ENCODE assay signal across 24 mouse cellular contexts in genomic region chr15:4734996-4735609, GRCm38 (mm10). TPM values are rescaled to one million over a fixed set of nuclear protein-coding genes. Genes with fewer than 3 reads are reported as not detected.
DNase-seq lines count a peak whose midpoint lies in the region; ATAC-seq and TF ChIP-seq lines count a peak whose summit lies in the region.
"Had no signal": no experiment of that assay in that cellular context is flagged by ENCODE, and none has a peak within 500 bp of the region (broad histone marks: within the 10 kb centered on the region; RNA-seq: fewer than 3 reads in every experiment).

No protein-coding gene starts in this region.

- no peak overlapping the region for H3K27ac ChIP-seq in kidney, adult 2 months (ENCODE audit: insufficient read depth, low read depth, low read length)
- peak overlapping the region; percentile 74 for H3K27ac ChIP-seq in kidney, embryonic 15.5 days
- H3K27ac ChIP-seq in gastrocnemius, adult 2 months, result no peak overlapping the region
- H3K27ac ChIP-seq in midbrain, embryonic 14.5 days (replicated peaks; ENCODE audit: low read depth, low read length), result no peak overlapping the region
- H3K27ac ChIP-seq: embryonic facial prominence, embryonic 10.5 days; forebrain, embryonic 13.5 days; heart, embryonic 10.5 days; hindbrain, embryonic 12.5 days had no signal

- no peak for TF ChIP-seq POLR2A in kidney, adult 2 months (IDR thresholded peaks at IDR 0.05; ENCODE audit: low read depth, low read length)

- H3K4me2 ChIP-seq in kidney, embryonic 15.5 days, result no peak overlapping the region
- no peak overlapping the region for H3K4me2 ChIP-seq in midbrain, embryonic 14.5 days (ENCODE audit: low read length)
- H3K4me2 ChIP-seq: forebrain, embryonic 13.5 days; hindbrain, embryonic 12.5 days had no signal

- intact Hi-C loops in gastrocnemius, adult 2 months (cut with DNase I), result no loop called here

- no peaks in the 10 kb centered on the region for H3K36me3 ChIP-seq in kidney, adult 2 months (ENCODE audit: control insufficient read depth, insufficient read depth, low read length)
- H3K36me3 ChIP-seq in kidney, embryonic 15.5 days, result no peaks in the 10 kb centered on the region
- H3K36me3 ChIP-seq in midbrain, embryonic 14.5 days (ENCODE audit: control insufficient read depth, insufficient read depth, low read length), result no peaks in the 10 kb centered on the region
- H3K36me3 ChIP-seq: embryonic facial prominence, embryonic 10.5 days; heart, embryonic 10.5 days; hindbrain, embryonic 12.5 days had no signal

- WGBS in kidney, adult 2 months, result 22% methylated on average over 2 of the region's 2 CpGs
- 46% methylated on average over 2 of the region's 2 CpGs for WGBS in kidney, embryonic 15.5 days
- WGBS in midbrain, embryonic 14.5 days, result 68% methylated on average over 2 of the region's 2 CpGs

- no peaks in the 10 kb centered on the region for H3K27me3 ChIP-seq in kidney, adult 2 months (replicated peaks; ENCODE audit: control insufficient read depth, insufficient read depth, low read length)
- H3K27me3 ChIP-seq in kidney, embryonic 15.5 days, result no peaks in the 10 kb centered on the region
- H3K27me3 ChIP-seq in midbrain, embryonic 14.5 days (ENCODE audit: control insufficient read depth, insufficient read depth, low read length), result no peaks in the 10 kb centered on the region
- H3K27me3 ChIP-seq: forebrain, embryonic 13.5 days; hindbrain, embryonic 12.5 days had no signal

- peak; percentile 89 for ATAC-seq in kidney, embryonic 15.5 days (replicated peaks; ENCODE audit: low FRiP score)
- ATAC-seq in midbrain, embryonic 14.5 days (ENCODE audit: low FRiP score, low TSS enrichment), result no peak
- ATAC-seq: forebrain, embryonic 13.5 days; forebrain, postnatal 0 days; hindbrain, embryonic 16.5 days had no signal

- H3K9me3 ChIP-seq in kidney, embryonic 15.5 days (replicated peaks), result no peaks in the 10 kb centered on the region
- no peaks in the 10 kb centered on the region for H3K9me3 ChIP-seq in midbrain, embryonic 14.5 days (ENCODE audit: control insufficient read depth, low read length)
- H3K9me3 ChIP-seq: embryonic facial prominence, embryonic 10.5 days; forebrain, embryonic 13.5 days; heart, embryonic 10.5 days; hindbrain, embryonic 12.5 days had no signal

- peaks cover 5% of the 10 kb centered on the region; the same call in 1 of the 2 replicates for H3K4me1 ChIP-seq in kidney, adult 2 months (ENCODE audit: control insufficient read depth, insufficient read depth, low read length)
- no peaks in the 10 kb centered on the region for H3K4me1 ChIP-seq in kidney, embryonic 15.5 days
- H3K4me1 ChIP-seq in midbrain, embryonic 14.5 days (ENCODE audit: control insufficient read depth, insufficient read depth, low read length), result no peaks in the 10 kb centered on the region
- H3K4me1 ChIP-seq: embryonic facial prominence, embryonic 10.5 days; forebrain, embryonic 13.5 days; heart, embryonic 10.5 days; hindbrain, embryonic 12.5 days had no signal

- H3K9ac ChIP-seq in kidney, embryonic 15.5 days, result no peak overlapping the region
- no peak overlapping the region for H3K9ac ChIP-seq in midbrain, embryonic 14.5 days (replicated peaks; ENCODE audit: low read length)
- H3K9ac ChIP-seq: forebrain, embryonic 13.5 days; forebrain, postnatal 0 days; hindbrain, embryonic 12.5 days had no signal

- no peak overlapping the region for H3K4me3 ChIP-seq in kidney, adult 2 months (ENCODE audit: insufficient read depth, low read depth, low read length)
- H3K4me3 ChIP-seq in kidney, embryonic 15.5 days (replicated peaks), result no peak overlapping the region
- no peak overlapping the region for H3K4me3 ChIP-seq in gastrocnemius, adult 2 months
- no peak overlapping the region for H3K4me3 ChIP-seq in midbrain, embryonic 14.5 days (replicated peaks; ENCODE audit: low read depth, low read length)
- H3K4me3 ChIP-seq: embryonic facial prominence, embryonic 10.5 days; forebrain, embryonic 13.5 days; heart, embryonic 10.5 days; hindbrain, embryonic 12.5 days had no signal

- peak; percentile 80 for DNase-seq in kidney, adult 2 months
- DNase-seq in kidney, postnatal 14 days, result peak; percentile 40
- no peak for DNase-seq in lung, postnatal 36 days
- DNase-seq in gastrocnemius, adult 2 months, result no peak
- no peak for DNase-seq in midbrain, embryonic 14.5 days
- no peak for DNase-seq in yolk sac, embryonic 10.5 days (ENCODE audit: low spot score)
- DNase-seq: adrenal gland, adult 8-10 months; adrenal gland, postnatal 36 days; cerebellum, adult 18-20 months; cerebellum, postnatal 10 days; forebrain, postnatal 0 days; gastrocnemius, postnatal 36 days; heart, adult 11 months; heart, postnatal 10 days; heart, postnatal 4 days had no signal

- TF ChIP-seq CTCF in kidney, adult 2 months (conservative IDR thresholded peaks at IDR 0.05; ENCODE audit: insufficient read depth, insufficient read length, low read depth, low read length), result no peak
- no peak for TF ChIP-seq CTCF in gastrocnemius, adult 2 months (IDR thresholded peaks at IDR 0.05)

RNA-seq across cellular contexts. Expression of gene C6, which starts 8.1 kb away (rescaled TPM):
- 0.65 and 1.1 TPM in 2 replicates for polyA plus RNA-seq in kidney, adult 2 months (2012; rRNA removed)
- 0.14 TPM in 1 of 2 replicates, not detected in the other for polyA plus RNA-seq in kidney, embryonic 15.5 days (2015; fragmentation: Nextera tagmentation; extraction: Ambion mirVana)
- total RNA-seq in gastrocnemius, adult 2 months (2021), result under 1 TPM; 0.18 to 0.42 TPM
- polyA plus RNA-seq in midbrain, embryonic 14.5 days (2014; fragmentation: Nextera tagmentation; extraction: Ambion mirVana), result not detected in 2 replicates
- total RNA-seq: ES-E14; heart, postnatal 10 days; heart, postnatal 4 days had no signal
- polyA plus RNA-seq: embryonic facial prominence, embryonic 10.5 days; embryonic facial prominence, embryonic 14.5 days; forebrain, embryonic 13.5 days; heart, embryonic 10.5 days; heart, embryonic 14.5 days; hindbrain, embryonic 12.5 days had no signal

Comparison
In these comparisons a context has a peak if more than half of its experiments do, and no peak if none do; other contexts are left out.
1. DNase-seq: peak in kidney, adult 2 months (single experiment) and kidney, postnatal 14 days (single experiment); none in lung, postnatal 36 days (single experiment), gastrocnemius, adult 2 months (single experiment), midbrain, embryonic 14.5 days (single experiment) and yolk sac, embryonic 10.5 days (single experiment).